Mouse (Mus musculus) liver, embryonic 14.5 days (tissue): Measurements from ENCODE around the gene Sdc4.

Source experiments
- CTCF ChIP-seq: IDR thresholded peaks from 2 replicates; pipeline ENCODE4 v1.5.1; 2016; ENCODE audit warnings: antibody characterized with exemption, low read depth, control low read depth
- EP300 ChIP-seq: IDR thresholded peaks from 2 replicates; pipeline ENCODE4 v1.6.1; 2016; ENCODE audit warnings: antibody characterized with exemption, low read depth

GRCm38 (mm10) chr2:164405060-164405459, 38.6 kb downstream of the Sdc4 start, which contains the start of gene Matn4:
- no peak for TF ChIP-seq CTCF
- TF ChIP-seq EP300: no peak
